Mouse (Mus musculus): ENCODE measurements around the gene Il34.
A peak's percentile ranks its signal among the peaks of the same experiment; 100 is the strongest.

The Il34 gene

DNA sequence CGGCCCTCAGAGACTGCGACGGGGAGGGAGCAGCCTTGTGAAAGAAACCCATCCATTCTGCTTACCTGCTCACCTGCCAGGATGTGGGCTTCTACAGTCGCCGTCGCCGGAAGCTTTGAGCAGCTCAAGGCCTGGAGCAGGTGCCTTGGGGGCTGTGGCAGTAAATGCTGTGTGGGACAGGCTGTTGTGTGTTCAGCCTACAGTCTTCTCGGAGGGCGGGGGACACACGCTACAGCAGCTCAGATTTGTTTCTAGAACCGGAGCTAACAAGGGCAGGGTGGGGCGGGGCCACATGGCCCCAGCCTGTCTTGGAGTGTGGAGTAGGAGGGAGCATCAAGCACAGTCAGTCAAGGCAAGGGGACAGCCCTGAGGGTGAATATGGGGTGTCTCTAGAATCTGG, at the start of gene Il34:
TSS of gene Il34 (minus strand) at position 256 of the 400 bp plus-strand sequence.
- no peak for DNase-seq (ENCODE audit: low spot score)

DNA sequence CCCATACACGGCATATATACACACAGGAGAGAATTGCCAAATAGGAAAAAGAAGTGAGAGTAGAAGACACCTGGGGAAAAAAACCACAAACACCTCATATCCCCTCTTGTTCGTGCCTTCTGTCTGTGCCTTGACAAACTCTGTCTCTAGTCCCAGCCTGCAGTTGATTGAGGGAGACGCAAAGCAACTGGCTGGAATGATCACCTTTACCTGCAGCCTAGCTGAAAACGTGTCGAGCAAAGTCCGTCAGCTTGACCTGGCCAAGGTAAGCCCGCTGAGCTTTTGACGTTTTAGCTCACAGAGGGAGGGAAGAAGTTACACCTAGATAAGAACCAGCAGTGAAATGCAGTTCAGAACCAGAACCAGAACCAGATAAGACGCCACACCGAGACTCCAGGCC, 45.5 kb upstream of the Il34 start:
- no peak for DNase-seq (ENCODE audit: low spot score)

DNA sequence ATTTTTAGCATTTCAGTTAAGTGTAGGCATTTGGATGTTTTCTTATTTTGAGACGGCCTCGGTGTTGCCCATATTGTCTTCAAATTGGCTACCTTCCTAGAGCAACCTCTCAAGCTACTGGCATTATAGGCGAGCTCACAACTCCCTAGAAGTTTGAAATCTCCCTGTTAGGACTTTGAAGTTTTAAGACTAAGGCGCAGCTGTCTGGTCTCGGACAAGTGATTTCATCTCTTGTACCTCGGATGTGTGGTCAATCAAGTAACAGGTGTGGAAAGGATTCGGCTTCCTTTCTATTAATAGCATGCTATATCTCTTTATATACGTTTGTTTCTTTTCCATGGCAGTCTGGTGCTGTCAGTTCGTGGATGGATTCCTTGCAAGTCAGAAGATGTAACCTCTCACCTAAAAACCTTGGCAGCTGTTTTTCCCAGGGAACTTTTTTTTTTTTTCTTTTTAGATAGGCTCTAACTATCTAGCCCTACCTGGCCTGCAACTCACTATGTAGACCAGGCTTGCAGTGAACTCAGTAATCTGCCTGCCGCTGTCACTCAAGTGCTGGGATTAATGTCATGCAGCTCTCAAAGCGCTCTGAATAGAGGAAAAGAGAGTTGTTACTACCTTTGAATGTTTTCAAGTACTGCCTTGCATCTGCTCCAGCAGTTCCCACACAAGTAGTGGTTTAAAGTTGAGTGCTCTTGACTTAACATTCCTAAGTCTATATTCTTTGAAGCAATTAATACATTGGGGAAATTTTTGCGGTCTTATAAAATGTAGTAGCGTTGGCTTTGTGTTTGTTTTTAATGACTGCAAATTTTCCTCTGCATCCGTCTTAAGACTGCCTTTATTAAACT, 42.1 kb upstream of the Il34 start:
- no peak for DNase-seq (ENCODE audit: low spot score)

DNA sequence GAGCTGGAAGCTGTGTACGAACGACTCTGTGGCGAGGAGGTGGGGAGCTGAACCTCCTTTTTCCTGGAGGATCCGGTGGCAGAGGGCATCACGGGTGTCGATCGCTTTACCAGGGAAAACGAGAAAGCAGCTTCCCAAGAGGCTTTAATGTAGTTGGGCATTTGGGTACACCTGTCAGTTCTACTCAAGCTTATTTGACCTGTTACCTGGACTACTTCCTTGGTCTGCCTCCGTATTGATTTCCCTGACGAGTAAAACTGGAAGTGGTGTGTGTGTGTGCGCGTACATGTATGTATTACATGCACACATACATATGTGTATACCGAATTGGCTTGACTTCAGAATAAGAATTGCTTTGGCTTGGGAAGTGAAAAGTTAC, 41.4 kb upstream of the Il34 start:
- DNase-seq (ENCODE audit: low spot score), result no peak

DNA sequence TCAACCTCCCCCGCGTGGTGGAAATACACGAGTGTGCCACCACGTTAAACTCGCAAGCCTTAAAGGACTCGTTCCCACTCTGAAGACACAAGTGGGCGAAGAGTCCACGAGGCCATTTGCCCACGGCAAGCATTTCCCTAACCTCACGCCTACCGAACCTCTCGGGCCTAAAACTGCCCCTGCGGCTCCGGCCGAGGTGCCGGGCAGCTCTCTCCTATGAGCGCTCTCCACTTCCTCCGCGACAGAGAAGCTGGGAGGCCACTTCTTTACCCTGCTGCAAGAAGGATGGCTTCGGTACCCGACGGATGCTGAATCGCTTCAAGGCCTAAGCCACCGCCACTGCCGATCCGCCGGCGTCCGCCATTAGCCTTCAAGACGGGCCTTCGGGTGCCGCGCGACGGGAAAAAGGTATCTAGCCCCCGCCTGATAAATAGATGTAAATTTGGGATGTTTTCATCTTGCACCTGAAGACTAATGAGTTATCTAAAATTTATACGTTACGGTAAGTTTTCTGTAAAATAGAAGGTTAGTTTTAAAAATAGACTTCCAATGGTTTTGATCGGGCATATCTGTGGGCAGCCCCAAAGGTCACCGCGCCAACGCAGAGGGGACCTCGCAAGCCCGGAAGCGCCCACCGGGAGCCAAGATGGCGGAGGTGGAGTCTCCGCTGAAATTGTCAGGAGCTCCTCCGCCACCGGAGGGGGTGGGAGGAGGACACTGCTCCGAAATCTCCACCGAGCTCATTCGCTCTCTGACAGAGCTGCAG, 40.9 kb upstream of the Il34 start, which contains the start of the genes Cog4 and Sf3b3:
TSS of gene Cog4 (plus strand) at position 196 of the 766 bp plus-strand sequence.
TSS of gene Sf3b3 (minus strand) at position 383 of the 766 bp plus-strand sequence.
- peak; percentile 88 for DNase-seq (ENCODE audit: low spot score)

DNA sequence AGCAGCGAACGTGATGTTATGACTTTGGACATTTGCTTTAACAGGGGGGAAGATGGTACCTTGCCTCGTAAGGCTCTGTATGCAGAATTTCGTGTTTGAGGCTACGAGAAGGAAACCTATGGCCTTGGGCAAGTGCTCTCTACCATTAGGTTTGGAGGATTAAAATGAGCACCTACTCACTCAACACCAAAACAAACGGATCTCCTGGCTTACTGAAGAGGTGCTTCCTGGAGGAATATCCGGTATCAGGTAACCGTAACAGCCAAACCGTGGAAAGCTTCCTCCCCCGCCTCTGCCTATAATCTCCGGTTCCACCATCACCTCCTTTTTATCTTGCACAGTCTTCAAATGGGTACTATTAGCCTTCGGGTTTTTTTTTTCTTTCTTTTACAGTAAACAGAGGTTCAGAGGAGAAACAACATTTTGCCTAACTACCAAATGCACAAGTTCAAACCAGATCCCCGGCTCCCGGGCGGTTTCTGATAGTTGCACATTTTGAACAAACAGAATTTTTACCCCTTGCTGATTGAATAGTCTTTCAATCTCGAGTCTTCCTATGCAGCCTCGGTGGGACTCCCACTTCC, 40.2 kb upstream of the Il34 start:
- DNase-seq (ENCODE audit: low spot score), result no peak

DNA sequence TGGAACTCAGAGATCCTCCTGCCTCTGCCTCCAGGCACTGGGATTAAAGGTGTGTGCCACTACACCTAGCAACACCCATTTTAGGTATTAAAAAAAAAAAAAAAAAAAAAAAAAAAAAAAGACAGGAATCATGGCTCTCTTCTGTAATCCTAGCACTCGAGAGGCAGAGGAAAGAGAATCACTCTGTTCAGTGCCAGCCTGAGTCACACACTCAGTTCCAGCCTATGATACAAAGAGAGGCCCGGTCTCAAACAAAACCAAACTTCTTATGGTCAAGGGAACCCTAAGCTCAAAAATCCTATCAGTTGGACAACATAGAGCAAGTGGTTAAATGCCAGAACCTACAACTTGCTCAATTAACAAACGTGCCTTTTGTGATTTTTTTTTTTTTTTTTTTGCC, 39.2 kb upstream of the Il34 start:
- DNase-seq (ENCODE audit: low spot score), result no peak

DNA sequence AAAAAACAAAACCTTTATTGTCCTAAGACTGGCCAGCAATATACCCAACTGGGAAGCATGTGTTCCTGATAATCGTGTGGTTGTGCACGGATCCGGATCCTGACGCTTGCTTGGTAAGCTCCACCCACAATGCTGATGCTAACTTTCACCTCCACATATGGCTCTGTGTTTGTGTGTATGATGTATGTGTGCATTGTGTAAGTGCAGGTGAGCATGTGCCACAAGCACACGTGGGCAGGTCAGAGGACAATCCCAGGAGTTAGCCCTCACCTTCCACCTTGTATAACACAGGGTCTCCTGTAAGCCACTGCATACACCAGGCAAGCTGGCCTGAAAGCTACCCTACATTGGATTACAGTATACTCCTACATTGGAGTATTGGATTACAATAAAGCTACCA, 37.5 kb upstream of the Il34 start:
- DNase-seq (ENCODE audit: low spot score), result no peak

DNA sequence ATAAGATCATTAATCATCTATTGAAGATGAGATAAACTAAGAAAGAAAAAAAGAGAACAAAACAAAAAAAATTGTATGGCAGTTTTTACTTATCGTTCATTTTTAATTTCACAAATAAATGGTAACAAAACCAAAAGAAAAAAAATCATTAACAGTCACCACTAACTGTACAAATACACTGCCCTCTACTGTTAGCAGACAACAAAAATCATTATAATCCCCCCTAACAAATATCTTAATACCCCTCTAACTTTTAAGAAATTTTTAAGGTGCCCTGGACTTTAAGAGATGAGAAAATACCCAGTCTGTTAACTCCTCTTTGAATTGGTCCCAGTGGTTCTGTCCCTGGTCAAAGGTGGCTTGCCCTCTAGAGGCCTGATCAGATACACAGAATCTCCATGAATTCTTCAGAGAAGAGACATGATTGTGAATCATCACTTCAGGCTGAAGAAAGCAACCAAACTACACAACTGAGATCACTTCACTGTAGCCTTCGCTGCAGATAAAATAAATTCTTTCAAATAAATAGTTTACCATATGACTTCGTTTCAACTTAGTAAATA, 36.4 kb upstream of the Il34 start:
- no peak for DNase-seq (ENCODE audit: low spot score)

DNA sequence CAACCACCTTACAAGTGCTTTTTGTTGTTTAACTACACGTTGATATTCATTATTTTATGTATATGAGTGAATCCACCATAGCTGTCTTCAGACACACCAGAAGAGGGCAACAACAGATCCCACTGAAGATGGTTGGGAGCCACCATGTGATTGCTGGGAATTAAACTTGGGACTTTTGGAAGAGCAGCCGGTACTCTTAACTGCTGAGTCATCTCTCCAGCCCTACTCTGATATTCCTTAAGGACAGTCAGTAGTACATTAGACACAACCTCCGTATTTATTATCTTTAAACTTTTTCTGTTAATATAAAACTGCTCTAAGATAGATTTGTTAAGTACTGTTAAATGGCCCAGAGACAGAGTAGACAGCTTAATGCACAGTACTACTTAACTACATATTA, 26.2 kb upstream of the Il34 start:
- no peak for DNase-seq (ENCODE audit: low spot score)

DNA sequence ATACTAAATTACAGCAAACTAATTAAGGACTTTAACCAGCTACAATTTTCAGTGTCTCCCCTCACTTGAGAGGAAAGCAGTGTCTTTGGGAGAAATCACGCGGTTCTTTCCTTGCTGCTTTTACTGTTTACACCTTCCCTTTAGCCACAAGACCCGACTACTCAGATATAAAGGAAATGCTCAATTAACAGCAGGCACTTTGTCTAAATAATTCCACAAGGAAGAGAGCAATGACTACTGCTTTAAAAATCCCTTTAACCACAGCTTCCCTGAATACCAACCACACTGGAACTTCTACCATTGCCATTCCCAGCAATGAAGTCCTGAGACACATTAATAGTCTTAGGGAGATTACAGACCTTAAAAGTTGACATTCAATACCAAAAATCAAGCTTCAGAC, 22.8 kb upstream of the Il34 start:
- DNase-seq (ENCODE audit: low spot score), result no peak

DNA sequence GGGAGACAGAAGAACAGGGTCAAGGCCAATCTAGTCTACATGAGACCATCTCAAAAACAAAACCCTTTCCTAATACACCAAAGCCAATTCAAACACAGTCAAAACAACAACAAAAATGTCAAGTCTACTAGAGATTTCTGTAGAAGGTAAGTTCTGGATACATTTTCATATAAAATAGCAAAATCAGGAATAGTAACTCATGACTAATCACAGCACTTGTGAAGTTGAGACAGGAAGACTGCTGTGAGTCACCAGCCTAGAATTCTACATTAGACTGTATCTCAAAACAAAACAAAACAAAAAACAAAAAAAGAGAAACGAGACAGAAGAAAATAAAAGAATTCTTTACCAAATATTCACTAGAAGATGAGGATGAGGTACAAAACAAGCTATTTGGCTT, 19.1 kb upstream of the Il34 start:
- no peak for DNase-seq (ENCODE audit: low spot score)

DNA sequence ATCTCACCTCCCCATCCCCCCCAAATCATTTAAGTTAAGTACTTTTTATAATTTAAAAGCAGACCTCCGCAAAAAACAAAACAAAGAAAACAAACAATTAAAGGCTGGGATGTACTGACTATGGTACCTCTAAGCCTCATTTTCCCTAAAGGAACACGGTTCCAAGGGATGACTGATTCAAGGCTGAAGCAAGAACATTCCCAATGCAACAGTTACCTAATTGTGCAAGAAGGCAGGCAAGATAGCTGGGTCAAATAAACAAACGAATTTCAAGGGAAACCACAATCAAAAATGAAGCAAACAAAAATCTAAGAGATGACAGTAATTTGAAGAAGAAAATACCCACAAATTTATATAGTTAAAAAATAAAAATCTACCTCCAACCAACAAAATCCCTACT, 16.2 kb upstream of the Il34 start:
- no peak for DNase-seq (ENCODE audit: low spot score)

DNA sequence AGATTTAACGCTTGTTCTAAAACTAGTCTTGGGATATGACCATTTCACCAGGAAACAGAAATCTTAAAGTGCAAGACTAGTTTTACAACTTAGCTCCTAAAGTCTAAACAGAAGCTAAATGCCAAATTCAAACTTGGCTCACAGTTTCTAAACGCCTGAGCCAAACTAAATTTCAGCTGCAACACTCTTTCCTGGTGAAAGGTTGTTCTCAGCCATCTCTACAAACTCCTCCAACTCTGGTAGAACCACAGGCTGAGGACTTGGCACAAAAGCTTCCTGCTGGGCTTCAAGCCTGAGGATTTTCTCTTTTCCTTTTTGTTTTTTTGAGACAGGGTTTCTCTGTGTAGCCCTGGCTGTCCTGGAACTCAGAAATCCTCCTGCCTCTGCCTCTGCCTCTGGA, 14.5 kb upstream of the Il34 start:
- DNase-seq (ENCODE audit: low spot score), result no peak

DNA sequence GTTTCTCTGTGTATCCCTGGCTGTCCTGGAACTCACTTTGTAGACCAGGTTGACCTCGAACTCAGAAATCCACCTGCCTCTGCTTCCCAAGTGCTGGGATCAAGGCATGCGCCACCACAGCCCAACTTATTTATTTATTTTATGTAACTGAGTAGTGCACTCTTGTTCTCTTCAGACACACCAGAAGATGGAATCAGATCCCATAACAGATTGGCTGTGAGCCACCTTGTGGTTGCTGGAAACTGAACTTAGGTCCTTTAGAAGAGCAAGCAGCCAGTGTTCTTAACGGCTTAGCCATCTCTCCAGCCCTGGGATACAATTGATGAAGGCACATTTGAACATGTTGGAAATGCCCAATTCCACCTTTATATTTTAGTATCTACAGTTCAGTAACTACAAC, 12.9 kb upstream of the Il34 start:
- DNase-seq (ENCODE audit: low spot score), result no peak

DNA sequence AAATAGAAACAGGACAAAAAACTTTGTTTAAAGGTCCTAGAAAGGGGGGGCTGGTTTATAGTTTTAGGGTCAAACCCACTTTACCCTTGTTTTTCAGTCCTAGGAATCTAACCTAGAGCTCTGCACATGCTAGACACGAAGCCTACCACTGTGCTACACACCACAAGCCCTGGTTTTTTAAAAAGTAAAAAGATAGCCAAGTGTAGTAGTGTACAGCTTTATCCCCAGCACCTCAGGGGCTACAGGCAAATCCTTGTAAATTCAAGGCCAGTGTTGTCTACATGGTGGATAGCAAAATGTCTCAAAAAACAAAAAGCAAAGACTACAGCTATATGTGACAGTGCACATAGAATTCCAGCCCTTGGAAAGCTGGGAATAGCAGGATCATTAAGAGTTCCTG, 11.3 kb upstream of the Il34 start:
- DNase-seq (ENCODE audit: low spot score), result no peak

DNA sequence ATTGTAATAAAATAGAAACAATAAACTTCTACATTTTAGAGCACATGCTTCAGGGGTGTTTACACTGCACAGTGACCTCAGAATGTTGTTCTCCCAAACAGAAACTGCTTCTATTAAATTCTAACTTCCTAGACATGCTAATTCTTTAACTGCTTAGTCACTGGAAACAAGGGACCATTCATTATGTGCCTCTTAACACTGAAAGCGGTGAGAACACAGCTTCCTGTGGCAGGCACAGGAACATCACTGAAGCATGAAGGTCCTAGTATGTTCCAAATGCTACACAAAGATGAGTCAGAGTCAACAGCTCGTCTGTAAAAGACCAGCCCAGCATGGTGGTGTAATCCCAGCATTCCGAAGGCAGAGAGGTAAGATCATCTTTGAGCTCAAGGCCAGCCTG, 9.6 kb upstream of the Il34 start:
- DNase-seq (ENCODE audit: low spot score), result no peak

DNA sequence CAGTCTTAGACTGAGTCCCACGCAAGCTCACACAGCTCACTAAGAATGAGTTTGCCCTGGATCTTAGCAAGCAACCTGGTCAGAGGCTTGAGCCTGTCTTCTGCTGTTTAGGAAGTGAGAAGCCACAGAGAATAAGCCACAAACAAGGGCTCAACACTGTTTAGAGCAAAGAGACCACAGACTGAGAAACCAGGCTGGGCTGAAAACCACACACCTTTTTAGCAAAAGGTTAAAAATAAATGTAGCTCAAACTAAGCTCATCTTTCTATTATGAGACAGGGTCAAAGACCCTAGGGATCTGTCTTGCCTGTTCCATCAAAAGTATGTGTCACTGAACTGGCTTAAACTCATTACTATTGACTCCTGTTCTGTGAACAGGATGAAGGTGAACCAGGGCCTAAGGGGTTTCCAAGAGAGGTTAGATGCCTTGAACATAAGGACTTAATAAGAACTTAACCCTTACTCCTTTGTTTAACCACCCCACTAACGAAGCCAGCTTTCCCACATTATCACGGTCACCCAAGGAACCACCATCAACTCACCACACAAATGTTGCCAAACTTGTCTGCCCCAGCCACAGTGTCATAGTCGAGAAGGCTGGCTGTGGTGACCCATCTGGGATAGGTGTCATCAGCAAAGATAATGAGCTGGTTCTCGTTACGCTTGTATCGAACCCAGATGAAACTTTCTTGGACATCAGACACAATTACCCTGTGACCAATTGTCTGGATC, 7.5 kb upstream of the Il34 start:
- no peak for DNase-seq (ENCODE audit: low spot score)

DNA sequence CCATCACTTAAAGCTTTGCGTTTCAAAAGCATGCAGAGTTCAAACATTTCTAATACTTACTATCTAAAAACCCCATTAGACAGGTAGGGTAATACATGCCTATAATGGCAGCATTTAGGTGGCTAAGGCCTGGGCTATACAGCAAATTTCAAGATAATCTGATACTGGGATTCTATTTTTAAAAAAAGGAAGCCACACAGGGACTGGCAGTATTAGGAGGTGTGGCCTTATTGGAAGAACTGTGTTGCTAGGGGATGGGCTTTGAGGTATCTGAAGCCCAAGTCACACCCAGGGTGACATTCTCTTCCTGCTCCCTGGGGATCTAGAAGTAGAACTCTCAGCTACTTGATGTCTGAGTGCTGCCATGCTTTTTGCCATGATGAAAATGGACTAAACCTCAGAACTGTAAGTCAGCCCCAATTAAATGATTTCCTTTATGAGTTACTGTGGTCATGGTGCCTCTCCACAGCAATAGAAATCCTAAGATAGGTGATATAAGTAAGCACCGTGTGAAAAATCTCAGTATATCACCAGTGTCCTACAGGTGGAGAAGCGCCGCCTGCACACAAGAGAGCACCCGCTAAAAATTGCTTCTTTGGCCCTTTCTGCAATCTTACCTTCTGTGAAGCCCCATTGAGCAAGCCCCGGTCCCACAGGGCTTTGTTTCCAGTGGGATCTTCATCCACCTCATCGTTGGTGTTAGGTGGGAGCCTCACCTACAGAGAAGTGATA, 6.8 kb upstream of the Il34 start:
- no peak for DNase-seq (ENCODE audit: low spot score)

DNA sequence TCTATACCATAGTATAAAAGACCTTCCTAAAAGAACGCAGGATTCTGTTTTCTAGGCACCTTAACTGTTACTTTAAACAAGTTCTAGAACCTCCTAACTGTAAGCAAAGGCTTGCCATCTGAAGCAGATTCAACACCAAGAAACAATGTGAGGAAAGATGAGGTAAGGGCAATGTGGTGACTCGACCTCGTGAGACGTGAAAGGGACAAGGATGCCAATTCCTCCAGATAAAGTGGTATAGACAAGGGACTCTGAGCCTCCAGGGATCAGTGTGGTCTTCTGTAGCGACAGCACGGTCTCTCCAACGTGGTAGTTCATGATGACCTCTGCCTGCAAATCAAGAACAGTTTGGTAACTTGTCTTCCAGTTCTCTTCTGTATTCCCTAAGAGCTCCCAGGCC, 6.1 kb upstream of the Il34 start:
- DNase-seq (ENCODE audit: low spot score), result no peak

DNA sequence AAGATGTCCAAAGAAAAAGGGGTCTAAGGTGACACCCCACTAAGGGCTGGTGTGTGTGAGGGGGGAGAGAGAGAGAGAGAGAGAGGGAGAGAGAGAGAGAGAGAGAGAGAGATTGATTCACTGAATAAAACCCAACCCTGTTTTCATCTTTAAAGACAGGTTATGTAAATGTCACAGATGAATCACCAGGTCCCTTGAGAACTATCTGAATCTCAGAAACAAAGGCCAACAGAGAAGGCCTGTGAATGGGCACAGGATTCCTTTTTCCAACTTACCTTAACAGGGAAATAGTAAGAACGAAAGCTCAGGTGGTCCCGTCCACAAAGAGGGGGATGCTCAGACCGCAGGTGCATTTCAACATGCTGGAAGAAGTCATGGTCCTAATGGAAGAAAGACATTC, 5.4 kb upstream of the Il34 start:
- DNase-seq (ENCODE audit: low spot score), result no peak
